Mouse (Mus musculus) ES-E14 (cell line): ENCODE measurements at regions not wholly inside any gene's neighbourhood (a gene's known extent, or its start where the extent isn't known, plus 50 kb on each side); places are given as distances from the start of the nearest gene placed in this dataset.

ENCODE experiments used
- DNase-seq: peaks from one replicate; pipeline ENCODE4 v3.0.0-alpha.2; 2013; ENCODE audit warnings: low read depth, low spot score
- H3K27ac ChIP-seq: 2 replicates; pipeline ENCODE4 v1.5.1; 2012; ENCODE audit warnings: low read depth, mild to moderate bottlenecking, low read length, moderate library complexity, mixed read lengths; ENCODE audit not compliant: poor library complexity, insufficient read depth, severe bottlenecking
- H3K36me3 ChIP-seq: 2 replicates; pipeline ENCODE4 v1.6.1; 2012; ENCODE audit warnings: mild to moderate bottlenecking, low read length, moderate library complexity, mixed read lengths; ENCODE audit not compliant: control insufficient read depth, poor library complexity, insufficient read depth, severe bottlenecking
- H3K4me1 ChIP-seq, 2 experiments: fragments of 150-350 bp in 1 of 2; sonication (generic) in 1 of 2; 2 replicates each; pipeline ENCODE4 v1.6.1; 2012; ENCODE audit warnings: low read length in 2 of 2, mild to moderate bottlenecking in 1 of 2, mixed read lengths in 1 of 2; ENCODE audit not compliant: control insufficient read depth in 2 of 2, insufficient read depth in 2 of 2, poor library complexity in 1 of 2
- H3K4me3 ChIP-seq, 2 experiments: fragments of 150-350 bp in 1 of 2; sonication (generic) in 1 of 2; 2 replicates each; pipeline ENCODE4 v1.5.1; 2012; ENCODE audit warnings: low read length in 2 of 2, low read depth in 1 of 2, mild to moderate bottlenecking in 1 of 2, mixed read lengths in 1 of 2; ENCODE audit not compliant: insufficient read depth in 1 of 2, poor library complexity in 1 of 2, severe bottlenecking in 1 of 2
- H3K9ac ChIP-seq: 2 replicates; pipeline ENCODE4 v1.6.1; 2012; ENCODE audit warnings: low read depth, mild to moderate bottlenecking, low read length, mixed read lengths; ENCODE audit not compliant: poor library complexity, insufficient read depth, severe bottlenecking
- H3K9me3 ChIP-seq: fragments of 150-350 bp; sonication (generic); 2 replicates; pipeline ENCODE4 v1.6.1; 2012; ENCODE audit warnings: low read depth, mild to moderate bottlenecking, low read length; ENCODE audit not compliant: control insufficient read depth, insufficient read depth
- CHD2 ChIP-seq: IDR thresholded peaks from 2 replicates; pipeline ENCODE4 v1.6.1; 2014; ENCODE audit warnings: mild to moderate bottlenecking, low read depth, low read length, inconsistent platforms
- HCFC1 ChIP-seq: IDR thresholded peaks from 2 replicates; pipeline ENCODE4 v1.6.1; 2012; ENCODE audit warnings: low read length, inconsistent platforms, borderline replicate concordance; ENCODE audit not compliant: insufficient read depth
- MAFK ChIP-seq: IDR thresholded peaks from 2 replicates; pipeline ENCODE4 v1.6.1; 2014; ENCODE audit warnings: mild to moderate bottlenecking, low read depth, low read length, inconsistent platforms; ENCODE audit not compliant: insufficient read depth
- ZC3H11A ChIP-seq: IDR thresholded peaks from 2 replicates; pipeline ENCODE4 v1.6.1; 2012; ENCODE audit warnings: low read depth, mild to moderate bottlenecking, inconsistent platforms, low read length, borderline replicate concordance
- ZNF384 ChIP-seq: IDR thresholded peaks from 2 replicates; pipeline ENCODE4 v1.6.1; 2012; ENCODE audit warnings: low read depth, low read length, inconsistent platforms
- in situ Hi-C, 2 experiments: fragments of 600-800 bp; cut with MboI; formaldehyde crosslinking; loops; one replicate each; pipeline ENCODE4 v1.15.1; 2025; ENCODE audit warnings: low sequenced_read_pairs in 2 of 2, inconsistent platforms in 1 of 2; ENCODE audit not compliant: unreplicated experiment in 2 of 2

GRCm38 (mm10) chr10:21752392-21752791, 129.6 kb upstream of the Sgk1 start:
- H3K27ac ChIP-seq, result no peak overlapping the region
- no peak overlapping the region for H3K4me3 ChIP-seq
- TF ChIP-seq HCFC1, result no peak
- TF ChIP-seq CHD2, result no peak
- TF ChIP-seq ZNF384, result no peak
- no peak for TF ChIP-seq ZC3H11A
- TF ChIP-seq MAFK, result no peak
- no peaks in the 10 kb centered on the region for H3K9me3 ChIP-seq
- H3K4me1 ChIP-seq, result peaks cover 2 to 9% of the 10 kb centered on the region in 2 experiments; a peak in 2 of 4 replicates
- in situ Hi-C loops, result no loop called here
- H3K9ac ChIP-seq, result no peak overlapping the region
- H3K36me3 ChIP-seq, result no peaks in the 10 kb centered on the region; the same call in 1 of the 2 replicates
- no peak for DNase-seq

GRCm38 (mm10) chr10:21754763-21755548, 127.0 kb upstream of the Sgk1 start:
- H3K9me3 ChIP-seq, result no peaks in the 10 kb centered on the region
- in situ Hi-C loops, result no loop called here
- peaks cover 0 to 3% of the 10 kb centered on the region in 2 experiments; a peak in 1 of 4 replicates for H3K4me1 ChIP-seq
- DNase-seq, result no peak
- no peak overlapping the region for H3K9ac ChIP-seq
- H3K27ac ChIP-seq, result no peak overlapping the region
- H3K4me3 ChIP-seq, result no peak overlapping the region
- no peaks in the 10 kb centered on the region; the same call in 1 of the 2 replicates for H3K36me3 ChIP-seq
- TF ChIP-seq MAFK, result no peak
- TF ChIP-seq ZNF384, result no peak
- TF ChIP-seq CHD2, result no peak
- TF ChIP-seq ZC3H11A, result no peak
- no peak for TF ChIP-seq HCFC1

DNA sequence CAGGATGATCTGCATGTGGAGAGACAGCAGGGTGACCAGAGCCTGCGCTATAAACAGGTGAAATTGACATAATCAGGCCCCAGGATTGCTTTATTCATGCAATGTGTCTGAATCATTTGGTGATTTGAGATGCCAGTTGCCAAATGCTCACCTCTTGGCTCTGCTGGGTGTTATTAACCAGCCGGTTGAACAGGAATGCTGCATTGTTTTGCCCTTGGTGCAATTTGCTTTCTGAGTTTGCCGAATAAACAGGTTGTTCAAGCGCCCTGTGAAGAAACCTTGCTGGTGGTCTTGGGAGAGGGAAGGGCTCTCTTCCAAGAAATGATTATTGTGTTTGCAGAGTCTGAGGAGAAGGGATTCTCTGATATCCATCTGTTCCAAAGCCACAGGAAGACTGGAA, 126.3 kb upstream of the Sgk1 start:
- H3K27ac ChIP-seq, result no peak overlapping the region
- H3K4me1 ChIP-seq, result peaks cover 0 to 3% of the 10 kb centered on the region in 2 experiments; a peak in 1 of 4 replicates
- in situ Hi-C loops, result no loop called here
- H3K9ac ChIP-seq, result no peak overlapping the region
- no peaks in the 10 kb centered on the region; the same call in 1 of the 2 replicates for H3K36me3 ChIP-seq
- no peaks in the 10 kb centered on the region for H3K9me3 ChIP-seq
- no peak overlapping the region for H3K4me3 ChIP-seq
- no peak for DNase-seq
- TF ChIP-seq MAFK (no peak), HCFC1 (no peak), ZC3H11A (no peak), CHD2 (no peak), ZNF384 (no peak)

DNA sequence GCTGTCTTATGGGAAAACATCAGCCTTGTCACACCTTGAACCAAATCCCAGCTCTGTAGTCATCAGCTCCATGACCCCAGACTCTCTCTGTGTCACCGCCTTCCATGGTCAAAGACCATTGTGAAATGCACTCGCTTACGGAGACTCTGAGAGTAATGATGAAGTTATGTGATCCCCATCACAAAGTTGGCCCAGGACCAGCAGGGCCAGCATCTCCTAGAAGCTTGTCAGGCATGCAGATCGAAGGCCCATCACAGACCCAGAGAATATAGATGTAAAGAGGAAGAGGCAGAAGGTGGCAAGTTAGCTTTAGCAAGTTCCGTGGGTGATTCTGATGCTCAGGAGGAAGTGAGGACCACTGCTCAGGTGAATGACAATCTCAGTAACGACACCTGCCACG, 125.2 kb upstream of the Sgk1 start:
- in situ Hi-C loops, result no loop called here
- Histone ChIP-seq H3K27ac (no peak overlapping the region), H3K9me3 (no peaks in the 10 kb centered on the region), H3K4me3 (no peak overlapping the region), H3K4me1 (peaks cover 0 to 3% of the 10 kb centered on the region in 2 experiments; a peak in 1 of 4 replicates), H3K36me3 (no peaks in the 10 kb centered on the region; the same call in 1 of the 2 replicates), H3K9ac (no peak overlapping the region)
- DNase-seq, result no peak
- TF ChIP-seq HCFC1 (no peak), MAFK (no peak), CHD2 (no peak), ZC3H11A (no peak), ZNF384 (no peak)
